8 mouse cellular contexts compared by ENCODE assay signal in the genomic region with DNA sequence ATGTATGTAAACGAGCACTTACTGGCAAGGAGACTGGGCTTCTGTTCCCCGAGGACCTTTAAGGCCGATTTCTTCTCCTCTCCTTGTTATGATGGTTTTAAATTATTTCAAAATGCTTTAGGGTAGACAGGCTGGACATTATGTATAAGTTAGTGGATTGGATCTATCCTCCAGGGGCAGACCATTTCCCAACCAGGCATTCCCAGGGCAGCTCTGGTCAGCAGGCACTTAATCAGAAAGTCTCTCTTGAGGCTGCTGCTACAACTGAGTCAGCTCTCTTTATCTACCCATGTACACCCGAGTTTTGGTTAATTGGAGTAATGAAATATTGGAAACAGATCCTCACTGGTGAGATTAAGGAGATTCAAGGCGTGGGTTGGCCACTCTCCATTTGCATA. TPM values are rescaled to one million over a fixed set of nuclear protein-coding genes. Genes with fewer than 3 reads are reported as not detected.
DNase-seq lines count a peak whose midpoint lies in the region; ATAC-seq and TF ChIP-seq lines count a peak whose summit lies in the region.

No protein-coding gene starts in this region.

- H3K79me2 ChIP-seq in MEL (ENCODE audit: control insufficient read depth, insufficient read depth, low read length, poor library complexity) = peaks cover 22% of the 10 kb centered on the region

- H3K4me1 ChIP-seq in heart, embryonic 15.5 days (replicated peaks) = peaks cover 27% of the 10 kb centered on the region
- peaks cover 0 to 14% of the 10 kb centered on the region in 2 experiments; a peak in 3 of 4 replicates for H3K4me1 ChIP-seq in MEL (ENCODE audit: control insufficient read depth in 1 of 2, insufficient read depth in 2 of 2, low read length in 2 of 2)
- peaks cover 35% of the 10 kb centered on the region for H3K4me1 ChIP-seq in hindbrain, embryonic 12.5 days
- H3K4me1 ChIP-seq in midbrain, embryonic 13.5 days (replicated peaks) = peaks cover 35% of the 10 kb centered on the region

- H3K4me3 ChIP-seq in heart, embryonic 15.5 days = peak overlapping the region; percentile 81
- H3K4me3 ChIP-seq in MEL (ENCODE audit: control insufficient read depth in 1 of 2, insufficient read depth in 1 of 2, low read depth in 2 of 2, low read length in 2 of 2) = peak overlapping the region; percentile 91 to 95
- H3K4me3 ChIP-seq in hindbrain, embryonic 12.5 days = peak overlapping the region; percentile 85
- peak overlapping the region; percentile 70 for H3K4me3 ChIP-seq in midbrain, embryonic 13.5 days (replicated peaks)

- no peak for ATAC-seq in heart, embryonic 15.5 days (replicated peaks; ENCODE audit: insufficient number of reproducible peaks, insufficient read depth, low FRiP score, low read depth)
- ATAC-seq in hindbrain, embryonic 12.5 days (ENCODE audit: low FRiP score) = peak; percentile 36
- no peak; the same call in 1 of the 2 replicates for ATAC-seq in midbrain, embryonic 13.5 days

- peaks cover 47% of the 10 kb centered on the region for H3K27me3 ChIP-seq in heart, embryonic 15.5 days
- no peaks in the 10 kb centered on the region for H3K27me3 ChIP-seq in MEL (ENCODE audit: control insufficient read depth in 1 of 2, insufficient read depth in 2 of 2, low read length in 2 of 2)
- H3K27me3 ChIP-seq in hindbrain, embryonic 12.5 days = peaks cover 50% of the 10 kb centered on the region
- peaks cover 49% of the 10 kb centered on the region for H3K27me3 ChIP-seq in midbrain, embryonic 13.5 days

- TF ChIP-seq RAD21 in MEL (IDR thresholded peaks at IDR 0.05; ENCODE audit: low read depth, low read length) = no peak

- TF ChIP-seq EP300 in MEL (IDR thresholded peaks at IDR 0.05; ENCODE audit: low read depth in 1 of 2, low read length in 2 of 2) = no peak

- TF ChIP-seq CTCF in MEL (IDR thresholded peaks at IDR 0.05 in 2 of 3, conservative IDR thresholded peaks at IDR 0.05 in 1 of 3; ENCODE audit: control insufficient read depth in 1 of 3, insufficient read depth in 1 of 3, low read depth in 2 of 3, low read length in 3 of 3, poor library complexity in 1 of 3, severe bottlenecking in 1 of 3) = no peak

- intact Hi-C loops in heart, postnatal 36 days (cut with DNase I) = loop anchor here (2.0 kb wide), 1 partner anchor 34 kb away; no protein-coding TSS in a partner anchor
- intact Hi-C loops in left cerebral cortex, postnatal 10 days (cut with DNase I) = no loop called here

- no peak overlapping the region for H3K27ac ChIP-seq in heart, embryonic 15.5 days
- peak overlapping the region; percentile 54 for H3K27ac ChIP-seq in MEL (ENCODE audit: control insufficient read depth, low read depth, low read length)
- peak overlapping the region; percentile 92 for H3K27ac ChIP-seq in hindbrain, embryonic 12.5 days
- peak overlapping the region; percentile 90 for H3K27ac ChIP-seq in midbrain, embryonic 13.5 days

- no peak for DNase-seq in heart, postnatal 36 days
- peak; percentile 43 for DNase-seq in MEL (ENCODE audit: low read depth, low spot score)
- no peak for DNase-seq in left cerebral cortex, postnatal 10 days (ENCODE audit: extremely low spot score in 1 of 2, low spot score in 2 of 2)
- no peak for DNase-seq in gastrocnemius, postnatal 25 days
- no peak for DNase-seq in ovary, postnatal 10 days (ENCODE audit: low spot score)

- WGBS in heart, embryonic 15.5 days = 24% methylated on average over 5 of the region's 5 CpGs
- WGBS in hindbrain, embryonic 12.5 days = 16% methylated on average over 5 of the region's 5 CpGs
- WGBS in midbrain, embryonic 13.5 days = 17% methylated on average over 5 of the region's 5 CpGs

- peaks cover 33% of the 10 kb centered on the region for H3K36me3 ChIP-seq in heart, embryonic 15.5 days
- peaks cover 2 to 11% of the 10 kb centered on the region in 2 experiments for H3K36me3 ChIP-seq in MEL (ENCODE audit: control insufficient read depth in 1 of 2, insufficient read depth in 2 of 2, low read length in 2 of 2)
- H3K36me3 ChIP-seq in hindbrain, embryonic 12.5 days = peaks cover 33% of the 10 kb centered on the region
- peaks cover 33% of the 10 kb centered on the region for H3K36me3 ChIP-seq in midbrain, embryonic 13.5 days

- H3K9ac ChIP-seq in heart, embryonic 15.5 days = peak overlapping the region; percentile 78; the same call in 1 of the 2 replicates
- peak overlapping the region; percentile 94 for H3K9ac ChIP-seq in MEL (ENCODE audit: control insufficient read depth, low read depth, low read length, poor library complexity, severe bottlenecking)
- peak overlapping the region; percentile 67; the same call in 1 of the 2 replicates for H3K9ac ChIP-seq in hindbrain, embryonic 12.5 days
- peak overlapping the region; percentile 69; the same call in 1 of the 2 replicates for H3K9ac ChIP-seq in midbrain, embryonic 13.5 days (replicated peaks)

- no peaks in the 10 kb centered on the region for H3K9me3 ChIP-seq in heart, embryonic 15.5 days (replicated peaks)
- no peaks in the 10 kb centered on the region for H3K9me3 ChIP-seq in MEL (replicated peaks; ENCODE audit: insufficient read depth, low read length)
- H3K9me3 ChIP-seq in hindbrain, embryonic 12.5 days (replicated peaks) = no peaks in the 10 kb centered on the region
- no peaks in the 10 kb centered on the region for H3K9me3 ChIP-seq in midbrain, embryonic 13.5 days

- H3K4me2 ChIP-seq in heart, embryonic 15.5 days = peak overlapping the region; percentile 80
- H3K4me2 ChIP-seq in hindbrain, embryonic 12.5 days (replicated peaks) = peak overlapping the region; percentile 67
- peak overlapping the region; percentile 89 for H3K4me2 ChIP-seq in midbrain, embryonic 13.5 days (replicated peaks)

- no peak for TF ChIP-seq POLR2A in MEL (IDR thresholded peaks at IDR 0.05; ENCODE audit: control insufficient read depth in 1 of 2, insufficient read depth in 1 of 2, low read depth in 1 of 2, low read length in 2 of 2, poor library complexity in 1 of 2)

TF ChIP-seq in MEL, 35 proteins besides CTCF, POLR2A, EP300 and RAD21:
- TF ChIP-seq UBTF (IDR thresholded peaks at IDR 0.05; ENCODE audit: borderline replicate concordance, insufficient read depth, low read depth, low read length) = no peak

RNA-seq across cellular contexts. Expression of a gene that starts 0.4 kb away (rescaled TPM):
- 29.1 and 38.8 TPM in 2 replicates for polyA plus RNA-seq in heart, embryonic 15.5 days (2015; fragmentation: Nextera tagmentation; extraction: Ambion mirVana)
- total RNA-seq in heart, postnatal 36 days (2021) = 10 to 100 TPM; 11.5 to 11.6 TPM
- total RNA-seq in MEL (2012; rRNA removed) = 132 and 173 TPM in 2 replicates
- polyA plus RNA-seq in MEL (2012; ENCODE audit: insufficient read depth in 1 of 2, insufficient read length in 2 of 2, low read depth in 1 of 2, low replicate concordance in 2 of 2, missing spikeins in 1 of 2) = 100 to 1,000 TPM in 1 of 2 experiments, 10 to 100 TPM in 1; 82.2 to 108 TPM
- polyA plus RNA-seq in hindbrain, embryonic 12.5 days (2016; fragmentation: Nextera tagmentation; extraction: Ambion mirVana) = 43.2 and 45.8 TPM in 2 replicates
- 39.9 and 41.7 TPM in 2 replicates for polyA plus RNA-seq in midbrain, embryonic 13.5 days (2015; fragmentation: Nextera tagmentation; extraction: Ambion mirVana)
- 10 to 100 TPM; 27.5 to 29.2 TPM for total RNA-seq in left cerebral cortex, postnatal 10 days (2021)
- 10 to 100 TPM; 13.5 to 14.5 TPM for total RNA-seq in gastrocnemius, postnatal 25 days (2021)

RNA-seq across cellular contexts. Expression of a gene that starts 6.5 kb away (rescaled TPM):
- 0.37 and 0.44 TPM in 2 replicates for polyA plus RNA-seq in heart, embryonic 15.5 days (2015; fragmentation: Nextera tagmentation; extraction: Ambion mirVana)
- total RNA-seq in heart, postnatal 36 days (2021) = under 1 TPM; 0.67 to 0.98 TPM
- 0.39 and 0.46 TPM in 2 replicates for total RNA-seq in MEL (2012; rRNA removed)
- 1 to 10 TPM in 1 of 2 experiments, not detected in 1; 1.3 TPM for polyA plus RNA-seq in MEL (2012; ENCODE audit: insufficient read depth in 1 of 2, insufficient read length in 2 of 2, low read depth in 1 of 2, low replicate concordance in 2 of 2, missing spikeins in 1 of 2)
- 0.80 and 0.96 TPM in 2 replicates for polyA plus RNA-seq in hindbrain, embryonic 12.5 days (2016; fragmentation: Nextera tagmentation; extraction: Ambion mirVana)
- 0.62 and 0.73 TPM in 2 replicates for polyA plus RNA-seq in midbrain, embryonic 13.5 days (2015; fragmentation: Nextera tagmentation; extraction: Ambion mirVana)
- total RNA-seq in left cerebral cortex, postnatal 10 days (2021) = 1 to 10 TPM; 1.6 to 1.8 TPM
- total RNA-seq in gastrocnemius, postnatal 25 days (2021) = under 1 TPM; 0.19 to 0.20 TPM

RNA-seq across cellular contexts. Expression of a gene that starts 16.7 kb away (rescaled TPM):
- 92.2 and 101 TPM in 2 replicates for polyA plus RNA-seq in heart, embryonic 15.5 days (2015; fragmentation: Nextera tagmentation; extraction: Ambion mirVana)
- 10 to 100 TPM; 67.2 to 73.0 TPM for total RNA-seq in heart, postnatal 36 days (2021)
- 42.6 and 52.9 TPM in 2 replicates for total RNA-seq in MEL (2012; rRNA removed)
- polyA plus RNA-seq in MEL (2012; ENCODE audit: insufficient read depth in 1 of 2, insufficient read length in 2 of 2, low read depth in 1 of 2, low replicate concordance in 2 of 2, missing spikeins in 1 of 2) = 10 to 100 TPM in 1 of 2 experiments, not detected in 1; 92.2 TPM
- 280 and 284 TPM in 2 replicates for polyA plus RNA-seq in hindbrain, embryonic 12.5 days (2016; fragmentation: Nextera tagmentation; extraction: Ambion mirVana)
- 362 and 363 TPM in 2 replicates for polyA plus RNA-seq in midbrain, embryonic 13.5 days (2015; fragmentation: Nextera tagmentation; extraction: Ambion mirVana)
- 100 to 1,000 TPM; 229 to 242 TPM for total RNA-seq in left cerebral cortex, postnatal 10 days (2021)
- 10 to 100 TPM; 28.2 to 33.8 TPM for total RNA-seq in gastrocnemius, postnatal 25 days (2021)

RNA-seq across cellular contexts. Expression of a gene that starts 41.4 kb away (rescaled TPM):
- polyA plus RNA-seq in heart, embryonic 15.5 days (2015; fragmentation: Nextera tagmentation; extraction: Ambion mirVana) = 54.6 and 65.0 TPM in 2 replicates
- 100 to 1,000 TPM; 118 TPM for total RNA-seq in heart, postnatal 36 days (2021)
- total RNA-seq in MEL (2012; rRNA removed) = 33.2 and 42.3 TPM in 2 replicates
- 10 to 100 TPM in 1 of 2 experiments, not detected in 1; 60.6 TPM for polyA plus RNA-seq in MEL (2012; ENCODE audit: insufficient read depth in 1 of 2, insufficient read length in 2 of 2, low read depth in 1 of 2, low replicate concordance in 2 of 2, missing spikeins in 1 of 2)
- 43.5 and 45.6 TPM in 2 replicates for polyA plus RNA-seq in hindbrain, embryonic 12.5 days (2016; fragmentation: Nextera tagmentation; extraction: Ambion mirVana)
- 36.1 and 44.8 TPM in 2 replicates for polyA plus RNA-seq in midbrain, embryonic 13.5 days (2015; fragmentation: Nextera tagmentation; extraction: Ambion mirVana)
- total RNA-seq in left cerebral cortex, postnatal 10 days (2021) = 100 to 1,000 TPM; 101 to 103 TPM
- total RNA-seq in gastrocnemius, postnatal 25 days (2021) = 10 to 100 TPM; 53.4 to 64.2 TPM

RNA-seq across cellular contexts. Expression of a gene that starts 46.7 kb away (rescaled TPM):
- 0.21 and 1.1 TPM in 2 replicates for polyA plus RNA-seq in heart, embryonic 15.5 days (2015; fragmentation: Nextera tagmentation; extraction: Ambion mirVana)
- total RNA-seq in heart, postnatal 36 days (2021) = not detected
- 0.08 and 0.16 TPM in 2 replicates for total RNA-seq in MEL (2012; rRNA removed)
- polyA plus RNA-seq in MEL (2012; ENCODE audit: insufficient read depth in 1 of 2, insufficient read length in 2 of 2, low read depth in 1 of 2, low replicate concordance in 2 of 2, missing spikeins in 1 of 2) = under 1 TPM in 1 of 2 experiments, not detected in 1; 0.47 TPM
- 2.4 and 3.0 TPM in 2 replicates for polyA plus RNA-seq in hindbrain, embryonic 12.5 days (2016; fragmentation: Nextera tagmentation; extraction: Ambion mirVana)
- 5.5 and 5.6 TPM in 2 replicates for polyA plus RNA-seq in midbrain, embryonic 13.5 days (2015; fragmentation: Nextera tagmentation; extraction: Ambion mirVana)
- 10 to 100 TPM in 1 of 2 experiments, 1 to 10 TPM in 1; 9.7 to 11.5 TPM for total RNA-seq in left cerebral cortex, postnatal 10 days (2021)
- not detected for total RNA-seq in gastrocnemius, postnatal 25 days (2021)
